Mouse (Mus musculus) kidney, embryonic 14.5 days (tissue): Measurements from ENCODE around the gene H60b. TPM values are rescaled to one million over a fixed set of nuclear protein-coding genes. Genes with fewer than 3 reads are reported as not detected.

Source experiments
- ATAC-seq: fragments of 200-750 bp; cut with Nextera tagmentation; 2 replicates; pipeline ENCODE4 v1.8.0; 2017; ENCODE audit warnings: moderate number of reproducible peaks, mild to moderate bottlenecking, moderate TSS enrichment, moderate library complexity; ENCODE audit not compliant: low FRiP score, low TSS enrichment
- H3K27ac ChIP-seq: fragments of 300-500 bp; sonication (generic); 2 replicates; pipeline ENCODE4 v1.5.1; 2014; ENCODE audit warnings: low read depth, mild to moderate bottlenecking, low read length, moderate library complexity, mixed read lengths
- H3K27me3 ChIP-seq: fragments of 300-500 bp; sonication (generic); 2 replicates; pipeline ENCODE4 v1.6.1; 2014; ENCODE audit warnings: mild to moderate bottlenecking, low read length; ENCODE audit not compliant: control insufficient read depth, insufficient read depth
- H3K36me3 ChIP-seq: fragments of 300-500 bp; sonication (generic); 2 replicates; pipeline ENCODE4 v1.6.1; 2014; ENCODE audit warnings: low read length, mixed read lengths; ENCODE audit not compliant: control insufficient read depth, insufficient read depth
- H3K4me1 ChIP-seq: fragments of 300-500 bp; sonication (generic); 2 replicates; pipeline ENCODE4 v1.6.1; 2014; ENCODE audit warnings: low read length, mixed read lengths; ENCODE audit not compliant: control insufficient read depth, insufficient read depth
- H3K4me2 ChIP-seq: fragments of 300-500 bp; sonication (generic); replicated peaks from 2 replicates; pipeline ENCODE4 v1.6.1; 2014; ENCODE audit warnings: low read depth, mild to moderate bottlenecking, low read length
- H3K4me3 ChIP-seq: fragments of 300-500 bp; sonication (generic); 2 replicates; pipeline ENCODE4 v1.5.1; 2014; ENCODE audit warnings: mild to moderate bottlenecking, low read length
- H3K9ac ChIP-seq: fragments of 300-500 bp; sonication (generic); 2 replicates; pipeline ENCODE4 v1.6.1; 2014; ENCODE audit warnings: low read depth, mild to moderate bottlenecking, low read length, moderate library complexity
- H3K9me3 ChIP-seq: fragments of 300-500 bp; sonication (generic); 2 replicates; pipeline ENCODE4 v1.6.1; 2016; ENCODE audit warnings: low read length; ENCODE audit not compliant: control insufficient read depth
- WGBS: fragments of 180-500 bp; shearing (Covaris S2); extraction: QIAGEN DNeasy Blood & Tissue Kit; methylation state at CpG from one replicate; pipeline ENCODE4 v1.1.7; 2014; 5-methylcytosine and 5-hydroxymethylcytosine counted together
- polyA plus RNA-seq: library from polyadenylated mRNA; unstranded; fragments of >200 nt; fragmentation: Nextera tagmentation; extraction: Ambion mirVana; gene quantifications from 2 replicates; pipeline ENCODE4 v1.2.1, GENCODE M21; 2014

Gene H60b
- polyA plus RNA-seq, 1 experiment from 2014 or later, result 1.5 TPM

DNA sequence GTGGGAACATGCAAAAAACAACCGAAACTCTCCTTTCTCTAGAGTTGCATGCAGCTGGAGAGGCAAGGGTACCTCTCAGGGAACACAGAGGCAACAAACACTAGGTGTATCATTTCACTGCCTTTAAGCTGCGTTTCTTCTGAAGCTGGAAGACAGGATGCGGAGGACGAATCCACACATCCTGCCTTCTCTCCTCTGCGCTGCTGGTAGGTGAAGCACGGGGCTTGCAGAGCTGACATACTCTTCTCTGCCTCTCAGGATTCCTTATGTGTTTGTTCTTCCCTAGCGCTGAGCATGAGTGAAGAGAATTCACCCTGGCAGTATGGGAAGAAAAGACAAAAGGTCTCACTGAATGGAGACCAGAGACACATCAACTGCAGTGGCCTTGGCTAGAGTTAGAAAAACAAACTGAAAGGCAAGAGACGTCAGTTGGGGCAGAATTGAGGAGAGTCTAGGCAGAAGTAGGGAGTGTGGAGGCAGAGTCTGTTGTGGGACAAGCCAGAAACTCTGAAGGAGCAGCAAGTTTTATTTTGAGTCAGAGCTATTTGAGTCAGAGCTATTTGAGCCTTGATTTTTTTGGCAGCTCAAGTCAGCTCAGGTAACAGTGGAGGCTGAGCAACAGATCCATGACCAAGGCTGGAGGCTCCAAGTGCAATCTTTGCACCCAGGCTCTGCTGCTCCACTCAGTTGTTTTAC is 139.5 kb downstream of the H60b start:
- WGBS, result 54% methylated on average over 8 of the region's 8 CpGs

DNA sequence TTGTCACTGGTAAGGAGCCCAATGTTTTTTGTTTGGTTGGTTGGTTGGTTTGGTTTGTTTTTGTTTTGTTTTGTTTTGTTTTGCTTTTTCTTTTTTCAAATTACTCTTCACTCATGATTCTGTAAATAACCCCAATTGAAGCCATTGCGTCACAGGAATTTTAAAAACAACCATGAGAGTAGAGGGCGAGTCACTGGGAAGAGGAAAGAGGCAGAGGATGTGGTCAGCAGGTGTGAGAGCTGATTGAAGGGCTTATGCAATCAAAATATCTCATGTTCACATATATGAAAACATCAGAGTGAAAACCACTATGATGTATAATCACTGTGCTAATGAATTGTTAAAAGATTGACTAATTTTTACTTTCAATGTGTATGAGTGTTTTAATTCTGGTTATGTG is 140.9 kb downstream of the H60b start:
- no peak overlapping the region for H3K27ac ChIP-seq
- H3K36me3 ChIP-seq, result no peaks in the 10 kb centered on the region
- H3K4me2 ChIP-seq, result no peak overlapping the region
- no peaks in the 10 kb centered on the region for H3K9me3 ChIP-seq
- no peak for ATAC-seq
- WGBS, result 93% methylated on average over 2 of the region's 2 CpGs
- no peak overlapping the region for H3K4me3 ChIP-seq
- H3K27me3 ChIP-seq, result no peaks in the 10 kb centered on the region
- no peak overlapping the region for H3K9ac ChIP-seq
- 0 out of 2 replicates have a peak, but pooled peaks cover 2% of the 10 kb centered on the region for H3K4me1 ChIP-seq

More for the DNA sequence above, 139.5 kb downstream of the H60b start:
- H3K4me2 ChIP-seq, result no peak overlapping the region
- no peak for ATAC-seq
- H3K9me3 ChIP-seq, result no peaks in the 10 kb centered on the region
- H3K36me3 ChIP-seq, result no peaks in the 10 kb centered on the region
- H3K27ac ChIP-seq, result no peak overlapping the region
- 0 out of 2 replicates have a peak, but pooled peaks cover 2% of the 10 kb centered on the region for H3K4me1 ChIP-seq
- no peak overlapping the region for H3K9ac ChIP-seq
- no peaks in the 10 kb centered on the region for H3K27me3 ChIP-seq
- no peak overlapping the region for H3K4me3 ChIP-seq

DNA sequence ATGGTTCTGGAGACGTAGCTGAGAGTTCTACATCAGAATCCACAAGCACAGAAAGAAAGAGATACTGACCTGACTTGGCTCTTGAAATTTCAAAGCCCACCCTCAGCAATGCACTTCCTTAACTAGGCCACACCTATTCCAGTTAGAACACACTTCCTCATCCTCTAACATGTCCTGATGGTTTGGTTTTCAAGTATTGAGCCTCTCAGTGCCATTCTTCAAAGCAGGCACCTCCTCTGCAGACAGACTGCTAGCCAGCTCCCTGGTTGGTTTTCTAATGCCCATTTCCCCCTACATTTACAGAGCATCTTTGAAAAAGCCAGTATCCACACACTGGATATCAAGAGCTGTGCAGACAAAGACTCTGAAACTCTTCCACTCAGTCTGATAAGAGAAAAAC is 143.3 kb downstream of the H60b start:
- Histone ChIP-seq H3K9ac (no peak overlapping the region), H3K27ac (no peak overlapping the region), H3K4me2 (no peak overlapping the region), H3K9me3 (no peaks in the 10 kb centered on the region), H3K36me3 (no peaks in the 10 kb centered on the region), H3K4me3 (no peak overlapping the region), H3K4me1 (0 out of 2 replicates have a peak, but pooled peaks cover 2% of the 10 kb centered on the region), H3K27me3 (no peaks in the 10 kb centered on the region)
- no peak for ATAC-seq
- WGBS, result 44% methylated on average over 1 of the region's 1 CpGs

DNA sequence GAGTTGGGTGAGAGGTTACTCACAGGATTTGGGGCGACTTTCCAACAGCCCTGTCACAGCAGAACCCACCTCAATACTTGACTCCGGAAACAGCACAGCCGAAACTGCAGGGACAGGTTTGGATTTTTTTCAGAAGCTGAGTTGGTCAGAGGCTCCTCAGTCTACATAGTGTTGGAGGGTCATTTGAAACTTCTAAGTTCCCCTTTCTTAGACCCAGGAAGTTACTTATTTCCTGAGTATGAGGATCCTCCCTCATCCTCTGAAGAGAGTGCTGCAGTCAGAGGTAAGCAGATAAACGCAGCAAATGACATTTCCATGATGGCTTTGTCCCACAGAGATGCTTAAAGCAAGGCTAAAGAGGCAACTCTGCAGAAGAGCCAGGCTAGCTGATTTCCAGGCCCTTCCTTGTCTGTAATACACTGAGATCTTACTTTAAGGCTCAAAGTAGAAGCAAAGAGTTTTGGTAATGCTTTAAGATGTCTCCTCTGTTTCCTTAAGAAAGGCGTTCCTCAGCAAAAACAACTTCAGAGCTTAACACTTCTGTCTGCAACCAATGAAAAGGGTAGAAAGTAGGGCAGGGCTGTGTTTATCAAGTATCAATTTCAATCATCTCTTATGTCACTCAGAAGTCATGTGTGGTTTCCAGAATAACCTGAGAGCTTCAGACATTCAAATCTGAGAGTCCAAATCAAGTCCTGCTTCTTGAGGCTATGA is 144.1 kb downstream of the H60b start:
- Histone ChIP-seq H3K9ac (no peak overlapping the region), H3K27ac (no peak overlapping the region), H3K4me1 (0 out of 2 replicates have a peak, but pooled peaks cover 2% of the 10 kb centered on the region), H3K27me3 (no peaks in the 10 kb centered on the region), H3K4me2 (no peak overlapping the region), H3K4me3 (no peak overlapping the region), H3K36me3 (no peaks in the 10 kb centered on the region), H3K9me3 (no peaks in the 10 kb centered on the region)
- no peak for ATAC-seq
- 71% methylated on average over 5 of the region's 5 CpGs for WGBS

DNA sequence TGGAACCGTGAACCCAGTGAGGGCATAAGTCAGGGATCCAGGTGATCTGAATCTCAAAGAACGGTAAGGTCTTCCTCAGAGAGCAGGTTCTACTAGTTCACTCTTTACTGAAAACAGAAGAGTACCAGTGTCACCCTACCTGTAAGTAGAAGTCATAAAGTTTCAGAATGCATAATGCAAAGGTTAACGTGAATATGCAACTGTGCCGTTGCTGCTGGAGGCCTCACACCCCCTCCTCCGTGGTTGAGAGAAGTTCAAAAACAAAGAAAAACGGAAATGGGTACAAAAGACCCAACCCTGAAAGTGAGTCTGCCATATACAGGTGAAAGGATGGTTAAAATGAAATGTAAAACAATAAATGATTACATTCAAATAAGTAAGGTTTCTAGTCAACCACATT is 145.3 kb downstream of the H60b start:
- WGBS, result 85% methylated on average over 6 of the region's 6 CpGs
- H3K9ac ChIP-seq, result no peak overlapping the region
- no peak overlapping the region for H3K4me3 ChIP-seq
- H3K27ac ChIP-seq, result no peak overlapping the region
- H3K36me3 ChIP-seq, result no peaks in the 10 kb centered on the region
- no peaks in the 10 kb centered on the region for H3K27me3 ChIP-seq
- no peaks in the 10 kb centered on the region for H3K9me3 ChIP-seq
- no peak for ATAC-seq
- no peaks in the 10 kb centered on the region for H3K4me1 ChIP-seq
- no peak overlapping the region for H3K4me2 ChIP-seq

DNA sequence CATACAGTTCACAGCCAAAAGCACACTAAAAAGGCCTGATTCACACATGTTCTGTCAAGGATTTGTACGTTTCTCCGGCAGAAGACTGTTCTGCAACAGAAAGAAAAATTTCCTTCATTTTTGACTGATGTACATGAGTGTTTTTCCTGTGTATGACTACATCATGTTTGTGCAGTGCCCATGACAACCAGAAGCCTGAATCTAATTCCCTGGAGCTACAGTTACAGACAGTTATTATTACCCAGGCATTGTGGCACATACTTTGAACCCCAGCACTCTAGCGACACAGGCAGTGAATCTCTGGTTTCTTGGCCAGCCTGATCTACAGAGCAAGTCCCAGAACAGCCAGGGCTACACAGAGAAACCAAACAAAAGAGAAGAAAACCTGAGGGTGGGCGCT is 147.4 kb downstream of the H60b start:
- Histone ChIP-seq H3K9me3 (no peaks in the 10 kb centered on the region), H3K4me3 (no peak overlapping the region), H3K27me3 (no peaks in the 10 kb centered on the region), H3K9ac (no peak overlapping the region), H3K36me3 (no peaks in the 10 kb centered on the region), H3K4me1 (no peaks in the 10 kb centered on the region), H3K27ac (no peak overlapping the region), H3K4me2 (no peak overlapping the region)
- 88% methylated on average over 4 of the region's 4 CpGs for WGBS
- no peak for ATAC-seq

DNA sequence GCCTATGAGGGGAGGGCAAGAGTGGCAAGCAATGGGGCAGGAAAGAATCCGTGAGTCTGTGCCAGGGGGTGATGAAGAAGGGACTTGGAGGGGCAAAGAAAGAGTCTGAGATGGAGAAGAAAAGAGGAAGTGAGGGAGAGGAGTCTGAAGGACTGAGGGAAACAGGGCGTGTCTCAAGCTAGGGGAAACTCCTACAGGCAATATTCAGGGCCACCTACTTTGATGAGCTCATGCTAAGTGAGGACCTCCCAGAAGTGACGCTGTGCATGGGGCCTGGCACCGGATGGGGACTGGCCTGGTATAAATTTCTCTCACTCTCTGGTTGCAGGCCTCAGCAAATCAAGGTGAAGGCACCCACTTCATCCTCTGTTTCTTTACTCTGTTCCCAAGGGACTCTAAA is 148.1 kb downstream of the H60b start:
- no peak for ATAC-seq
- H3K4me2 ChIP-seq, result no peak overlapping the region
- 60% methylated on average over 4 of the region's 4 CpGs for WGBS

DNA sequence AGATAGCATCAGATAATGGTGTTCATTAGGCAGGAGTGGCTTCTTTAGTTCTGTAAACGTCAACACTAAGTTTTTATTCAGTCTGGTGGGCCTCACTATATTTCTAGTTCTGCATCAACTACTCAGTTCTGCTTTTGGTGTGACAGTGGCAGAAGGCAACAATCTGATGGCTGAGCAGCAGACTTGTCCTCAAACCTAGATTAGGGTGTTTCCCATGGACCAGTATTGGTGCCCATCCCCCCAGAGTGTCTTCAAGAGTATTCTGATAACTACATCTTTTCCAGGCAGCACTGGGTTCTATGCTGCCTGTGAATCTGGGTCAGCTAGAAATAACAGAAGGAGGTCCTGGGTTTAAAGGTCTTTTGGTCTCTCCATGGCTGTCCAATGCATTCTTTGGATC is 149.8 kb downstream of the H60b start:
- H3K4me2 ChIP-seq, result no peak overlapping the region
- WGBS, result 76% methylated on average over 1 of the region's 1 CpGs
- H3K9ac ChIP-seq, result no peak overlapping the region
- no peaks in the 10 kb centered on the region for H3K4me1 ChIP-seq
- H3K9me3 ChIP-seq, result no peaks in the 10 kb centered on the region
- no peaks in the 10 kb centered on the region for H3K36me3 ChIP-seq
- H3K4me3 ChIP-seq, result no peak overlapping the region
- ATAC-seq, result no peak
- H3K27me3 ChIP-seq, result no peaks in the 10 kb centered on the region
- H3K27ac ChIP-seq, result no peak overlapping the region

More for the DNA sequence above, 148.1 kb downstream of the H60b start:
- Histone ChIP-seq H3K27me3 (no peaks in the 10 kb centered on the region), H3K9ac (no peak overlapping the region), H3K36me3 (no peaks in the 10 kb centered on the region), H3K4me1 (no peaks in the 10 kb centered on the region), H3K27ac (no peak overlapping the region), H3K4me3 (no peak overlapping the region), H3K9me3 (no peaks in the 10 kb centered on the region)

DNA sequence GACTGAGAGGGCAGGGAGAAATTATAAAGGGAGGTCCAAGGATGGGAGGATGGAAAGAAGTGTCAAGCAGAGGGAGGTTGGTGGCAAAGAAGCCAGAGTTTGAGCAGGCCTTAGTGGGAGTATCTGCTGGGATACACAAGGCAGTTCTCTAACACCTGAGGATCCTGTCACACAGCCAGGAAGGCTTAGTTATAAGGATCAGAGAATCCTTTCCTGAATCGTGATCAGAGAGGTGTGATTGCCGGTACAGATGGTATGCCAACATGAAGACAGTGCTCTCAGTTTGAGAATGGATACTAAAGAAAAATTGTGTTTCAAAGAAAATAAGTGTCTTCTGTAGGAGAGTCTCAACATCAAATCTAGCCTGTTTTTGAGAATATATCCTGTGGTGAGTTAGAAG is 164.5 kb downstream of the H60b start:
- no peaks in the 10 kb centered on the region for H3K27me3 ChIP-seq
- no peak overlapping the region for H3K4me2 ChIP-seq
- H3K9me3 ChIP-seq, result no peaks in the 10 kb centered on the region
- WGBS, result 87% methylated on average over 2 of the region's 2 CpGs
- H3K27ac ChIP-seq, result no peak overlapping the region
- no peak for ATAC-seq
- no peaks in the 10 kb centered on the region for H3K36me3 ChIP-seq
- H3K4me1 ChIP-seq, result no peaks in the 10 kb centered on the region
- H3K9ac ChIP-seq, result no peak overlapping the region
- no peak overlapping the region for H3K4me3 ChIP-seq
